Mouse (Mus musculus): ENCODE data around the gene Gng12. TPM values are rescaled to one million over a fixed set of nuclear protein-coding genes. Genes with fewer than 3 reads are reported as not detected.
"Not testable (repeated sequence)": the region's sequence is repeated elsewhere in the genome, so short reads cannot be mapped to it uniquely, and the experiment has no call there.

Gene Gng12
- total RNA-seq, 2 experiments from 2014 or later: 31.1 to 31.6 TPM

DNA sequence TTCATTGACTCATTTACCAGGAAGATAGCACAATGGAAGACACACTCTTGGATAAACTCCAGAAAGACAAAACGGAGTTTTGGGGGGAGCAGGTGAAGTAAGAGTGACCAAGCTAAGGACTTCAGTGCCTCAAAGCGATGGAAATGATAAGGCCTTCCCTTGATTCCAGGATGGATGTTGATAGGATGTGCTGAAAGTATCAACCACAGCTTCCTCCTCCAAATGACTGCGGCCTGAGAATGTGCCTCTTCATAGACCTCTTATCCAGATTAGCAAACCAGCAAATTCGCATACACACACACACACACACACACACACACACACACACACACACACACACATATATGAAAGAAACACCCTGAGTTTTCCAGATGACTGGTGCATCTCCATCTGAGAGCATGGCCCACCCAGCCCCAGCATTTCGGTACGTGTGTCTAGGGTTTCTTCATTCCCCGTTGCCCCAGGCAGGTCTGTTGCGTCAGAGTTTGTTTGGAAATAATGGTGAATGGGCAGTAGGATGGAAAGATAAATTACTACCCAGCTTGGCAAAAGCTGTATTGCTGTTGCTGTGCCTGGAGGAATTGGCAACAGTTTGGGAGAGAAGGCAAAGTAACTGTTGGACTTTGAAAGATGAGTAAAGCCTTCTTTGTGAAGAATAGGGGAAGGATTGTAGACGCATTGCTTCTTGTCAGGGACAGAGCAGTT is 131.4 kb downstream of the Gng12 start:
- DNase-seq (ENCODE audit: low spot score): no peak

DNA sequence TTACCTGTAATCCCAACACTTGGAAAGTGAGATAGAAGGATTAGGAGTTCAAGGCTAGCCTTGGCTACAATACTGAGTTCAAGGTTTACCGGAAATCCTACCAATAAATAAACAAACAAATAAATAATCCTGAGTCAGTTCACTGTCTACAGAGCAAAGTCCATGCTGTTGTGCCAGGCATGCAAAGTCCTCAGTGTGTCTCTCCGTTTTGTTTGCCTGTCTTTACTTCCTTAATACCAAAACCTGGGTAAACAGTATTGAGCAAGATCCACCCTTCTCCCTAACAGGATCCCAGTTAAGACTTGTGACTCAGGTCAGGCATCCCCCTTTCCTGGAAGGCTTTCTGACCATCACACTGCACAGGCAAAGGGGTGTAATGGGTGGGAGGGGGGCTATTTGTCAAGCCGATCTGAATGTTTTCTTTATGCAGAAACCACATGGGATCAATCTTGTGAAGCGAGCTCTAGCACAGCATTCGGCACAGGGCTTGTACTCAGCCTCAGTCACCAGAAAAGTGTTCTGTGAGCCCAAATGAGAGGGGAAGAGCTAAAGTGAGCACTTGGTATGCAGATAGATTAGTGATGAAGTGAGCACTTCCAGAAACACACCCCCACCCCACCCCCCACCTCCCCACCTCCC is 133.2 kb downstream of the Gng12 start:
- no peak for DNase-seq (ENCODE audit: low spot score)

DNA sequence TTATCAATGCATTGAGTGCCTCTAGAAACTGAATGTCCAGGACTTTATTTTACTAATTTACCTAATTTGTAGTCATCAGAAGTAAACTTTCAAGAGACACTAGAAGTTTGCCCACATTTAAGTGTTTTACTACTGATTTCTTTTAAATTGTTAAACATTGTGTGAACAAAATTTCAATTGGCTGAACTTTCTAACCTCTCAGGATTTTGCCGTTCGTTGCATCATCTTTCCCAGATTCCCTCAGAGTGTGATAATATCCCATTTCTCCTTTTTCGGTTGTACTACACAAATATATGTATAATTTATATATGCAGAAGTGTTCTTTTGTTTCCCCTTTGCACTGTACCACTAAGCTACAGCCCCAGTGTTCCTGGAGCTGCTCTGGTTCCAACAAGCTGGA is 133.8 kb downstream of the Gng12 start:
- no peak for DNase-seq (ENCODE audit: low spot score)

DNA sequence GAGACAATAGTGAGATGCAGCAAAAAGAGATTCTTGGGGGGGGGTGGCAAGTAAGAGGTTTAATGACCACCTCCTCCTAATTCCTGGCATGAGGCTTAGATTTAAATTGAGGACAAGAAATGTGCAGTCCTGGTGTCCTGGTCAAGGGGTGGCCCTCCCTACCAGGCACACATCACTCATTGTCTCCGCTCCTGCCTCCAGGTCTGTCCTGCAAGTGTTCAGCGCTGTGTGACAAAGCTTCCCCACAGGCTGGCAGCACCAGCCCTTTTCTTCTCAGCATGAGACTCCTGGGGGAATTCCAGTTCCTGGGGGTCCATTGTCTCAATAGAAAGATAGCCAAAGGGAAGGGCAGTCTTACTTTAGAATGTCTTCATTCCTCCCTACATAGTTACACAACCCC is 134.2 kb downstream of the Gng12 start:
- no peak for DNase-seq (ENCODE audit: low spot score)

DNA sequence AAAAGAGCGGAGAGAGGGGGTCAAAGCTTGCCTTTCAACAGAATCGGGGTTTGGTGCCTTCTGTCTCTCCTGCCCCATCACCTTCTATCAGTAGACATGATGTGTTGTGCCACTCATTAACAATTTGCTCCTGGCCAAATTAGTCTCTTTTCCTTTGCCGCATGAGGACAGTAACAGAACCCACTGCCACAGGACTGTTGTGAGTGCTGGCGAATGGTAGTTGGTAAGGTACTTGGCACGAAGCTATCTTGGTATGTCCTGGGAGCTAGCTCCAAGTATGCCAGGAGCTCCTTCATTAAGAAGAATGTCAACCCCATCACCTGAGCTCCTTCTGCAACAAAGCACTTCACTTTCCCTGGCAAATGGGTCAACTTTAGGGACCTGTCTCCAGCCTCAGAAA is 134.6 kb downstream of the Gng12 start:
- DNase-seq (ENCODE audit: low spot score): no peak

DNA sequence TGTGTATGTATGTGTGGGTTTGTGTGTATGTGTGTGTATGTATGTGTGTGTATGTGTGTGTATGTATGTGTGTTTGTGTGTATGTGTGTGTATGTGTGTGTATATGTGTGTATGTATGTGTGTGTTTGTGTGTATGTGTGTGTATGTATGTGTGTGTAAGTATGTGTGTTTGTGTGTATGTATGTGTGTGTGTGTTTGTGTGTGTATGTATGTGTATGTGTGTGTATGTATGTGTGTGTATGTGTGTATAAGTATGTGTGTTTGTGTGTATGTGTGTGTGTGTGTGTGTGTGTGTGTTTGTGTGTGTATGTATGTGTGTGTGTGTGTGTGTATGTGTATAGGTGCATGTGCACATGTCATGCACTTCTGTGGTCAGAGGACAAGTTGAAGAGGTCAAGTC is 136.4 kb downstream of the Gng12 start:
- DNase-seq (ENCODE audit: low spot score): not testable (repeated sequence)

DNA sequence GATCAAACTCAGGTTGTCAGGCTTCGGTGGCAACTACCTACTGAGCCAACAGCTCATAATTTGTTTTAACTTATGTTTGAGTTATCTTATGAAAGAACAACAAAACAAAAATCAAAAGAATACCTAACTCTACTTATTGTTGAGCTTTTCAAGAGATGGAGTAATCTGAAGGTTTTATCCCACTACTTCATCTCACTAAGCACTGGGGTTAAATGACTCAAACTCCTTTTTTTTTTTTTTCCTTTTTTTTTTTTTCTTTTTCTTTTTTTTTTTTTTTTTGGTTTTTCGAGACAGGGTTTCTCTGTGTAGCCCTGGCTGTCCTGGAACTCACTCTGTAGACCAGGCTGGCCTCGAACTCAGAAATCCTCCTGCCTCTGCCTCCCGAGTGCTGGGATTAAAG is 136.8 kb downstream of the Gng12 start:
- not testable (repeated sequence) for DNase-seq (ENCODE audit: low spot score)

DNA sequence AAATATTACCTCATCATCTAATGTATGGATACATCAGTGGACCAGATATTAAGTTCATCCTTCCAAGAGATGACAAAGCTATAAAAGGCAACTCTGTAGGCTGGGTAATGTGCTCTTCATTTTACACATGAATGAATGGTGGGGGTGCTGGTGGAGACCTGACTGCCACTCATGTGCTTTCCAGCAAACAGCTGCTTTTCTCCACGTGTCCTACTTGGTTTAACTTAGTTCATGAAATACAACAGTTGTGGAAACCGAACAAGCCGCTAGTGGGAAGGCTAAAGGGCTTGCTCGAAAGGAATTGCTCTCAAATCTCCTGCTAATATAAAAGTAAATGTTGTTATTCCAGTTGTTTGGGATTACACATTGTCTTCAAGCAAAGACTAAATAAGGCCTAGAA is 137.4 kb downstream of the Gng12 start:
- no peak for DNase-seq (ENCODE audit: low spot score)

DNA sequence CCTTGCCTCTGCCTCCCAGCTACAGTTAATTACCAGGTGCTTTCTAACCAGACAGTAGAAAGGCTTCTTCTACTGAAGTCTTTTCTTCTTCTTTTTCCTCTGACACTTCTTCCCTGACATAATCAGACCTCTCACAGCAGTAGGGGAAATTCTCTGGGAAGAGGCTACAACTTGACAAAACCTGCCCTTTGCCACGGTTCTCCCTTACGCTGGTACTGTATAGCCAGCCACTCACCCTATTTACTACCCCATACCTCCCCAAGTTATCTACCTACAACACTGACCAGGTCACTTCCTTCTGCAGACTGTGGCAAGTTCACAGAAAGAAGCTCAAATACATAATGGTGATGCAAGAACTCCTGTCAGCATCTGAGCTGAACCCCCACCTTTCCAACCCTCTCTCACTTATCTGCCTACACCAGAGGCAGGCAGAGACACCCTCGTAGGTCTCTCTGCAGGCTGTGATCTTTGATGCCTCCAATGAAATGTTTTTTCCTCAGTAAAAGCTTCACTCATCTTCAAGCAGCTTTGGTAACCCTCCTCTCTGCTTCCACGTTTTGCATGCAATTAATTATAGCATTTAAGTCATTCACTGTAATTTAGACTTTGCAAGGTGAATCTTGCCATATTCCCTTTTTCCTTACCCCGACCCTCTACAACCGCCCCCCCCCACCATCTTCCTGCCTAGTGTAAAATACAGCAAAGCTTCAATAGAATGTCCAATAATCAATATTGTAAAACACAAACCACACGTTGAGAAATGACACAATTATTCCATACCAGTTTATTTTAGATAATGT is 138.3 kb downstream of the Gng12 start:
- DNase-seq (ENCODE audit: low spot score): no peak

DNA sequence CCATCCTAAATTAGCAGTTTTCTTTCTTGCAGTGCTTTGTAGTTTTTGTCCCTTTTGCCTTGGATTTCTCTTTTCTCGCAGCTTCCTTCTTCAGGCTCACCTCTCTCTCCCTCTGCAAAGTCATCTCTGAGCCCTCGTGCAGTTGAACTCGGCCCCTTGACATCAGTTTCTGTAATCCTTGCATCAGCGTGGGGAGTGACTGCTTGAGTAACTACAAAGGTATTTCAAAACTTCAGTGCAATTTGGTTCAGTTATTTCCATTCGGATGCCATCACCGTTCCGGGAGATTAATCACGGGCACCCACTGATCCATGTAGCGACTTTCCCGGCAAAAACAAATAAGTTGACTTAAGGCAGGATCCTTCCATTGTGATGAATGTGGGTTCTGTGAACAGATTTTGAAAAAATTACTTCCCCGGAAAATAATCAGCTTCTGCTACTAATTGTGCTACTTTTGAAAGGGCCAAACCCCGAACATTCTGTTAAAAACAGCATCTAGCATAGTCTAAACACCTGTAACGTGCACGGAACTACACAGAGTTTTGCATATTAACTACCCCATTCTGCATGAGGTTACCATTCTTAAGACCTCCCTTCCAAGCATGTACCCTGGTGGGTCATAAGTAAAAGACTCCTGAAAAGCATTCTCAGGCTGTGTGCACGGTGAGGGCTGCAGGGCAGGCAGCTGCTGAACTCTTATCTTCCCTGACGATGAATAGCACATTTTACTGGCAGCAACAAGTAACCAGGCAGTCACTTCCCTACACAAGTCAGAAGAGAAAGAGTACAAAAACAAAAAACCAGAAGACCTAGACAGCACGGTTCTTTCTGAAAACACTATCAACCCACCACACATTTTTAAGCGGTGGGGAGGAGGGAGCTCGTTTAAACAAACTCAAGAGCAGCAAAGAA is 139.4 kb downstream of the Gng12 start:
- DNase-seq (ENCODE audit: low spot score): no peak

DNA sequence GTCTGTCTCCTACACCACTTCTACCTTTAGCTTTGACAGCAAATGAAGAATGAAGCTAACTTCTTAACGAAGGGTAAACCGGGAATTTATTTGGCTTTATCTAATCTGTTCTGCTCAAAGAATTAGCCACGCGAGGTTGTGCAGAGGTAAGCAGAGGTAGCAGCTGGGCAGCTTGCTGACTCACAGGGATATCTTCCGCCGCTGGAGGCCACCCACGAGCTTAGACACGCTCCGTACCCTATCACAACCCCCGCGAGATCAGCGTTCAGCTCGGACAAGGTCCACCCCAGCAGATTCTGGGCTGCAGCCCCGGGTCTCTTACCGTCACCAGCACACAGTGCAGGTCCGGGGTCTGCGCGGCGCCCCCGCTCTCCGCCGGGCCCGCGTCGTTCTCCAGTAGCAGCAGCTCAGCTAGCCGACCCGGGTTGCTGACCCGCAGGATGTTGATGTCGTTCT is 140.2 kb downstream of the Gng12 start:
- peak; percentile 87 for DNase-seq (ENCODE audit: low spot score)

DNA sequence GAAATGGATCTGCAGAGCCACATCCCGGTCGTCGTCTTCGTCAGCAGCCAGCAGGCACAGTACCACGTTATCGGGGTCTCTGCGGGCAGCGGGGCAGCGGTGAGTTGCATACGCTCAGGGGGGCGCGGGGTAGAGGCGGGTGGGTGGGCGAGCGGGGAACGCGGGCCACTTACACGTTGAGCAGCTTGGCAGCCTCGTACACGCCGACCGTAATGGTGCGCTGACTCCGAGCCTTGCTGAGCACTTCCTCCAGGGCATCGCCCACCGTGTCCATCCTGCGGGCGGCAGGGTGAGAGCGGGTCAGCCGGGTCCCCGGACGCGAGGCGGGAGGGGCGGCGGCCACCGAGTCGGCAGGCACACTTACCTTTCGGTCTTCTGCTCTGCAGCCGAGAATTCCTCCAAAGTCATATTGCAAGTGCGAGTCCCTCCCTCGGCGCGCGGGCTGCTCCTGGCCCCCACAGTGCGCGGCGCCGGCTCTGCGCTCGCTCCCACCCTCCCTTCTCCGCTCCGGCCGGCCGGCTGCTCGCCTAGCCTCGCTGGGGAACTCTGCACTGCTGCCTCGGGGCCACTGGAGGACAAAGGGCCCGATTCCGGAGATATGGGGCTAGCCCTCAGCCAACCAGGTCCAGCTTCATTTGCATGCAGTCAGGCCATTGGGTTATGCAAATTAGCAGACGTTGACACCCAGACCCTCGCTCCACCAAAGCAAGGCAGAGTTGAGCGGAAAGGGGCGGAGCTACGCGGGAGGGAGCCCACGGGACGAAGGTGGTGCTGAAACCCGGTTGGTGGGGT is 140.8 kb downstream of the Gng12 start, which contains the start of gene Gadd45a:
Gene Gadd45a (minus strand): TSS at position 621 of the 792 bp plus-strand sequence.
- DNase-seq (ENCODE audit: low spot score): peak; percentile 97

DNA sequence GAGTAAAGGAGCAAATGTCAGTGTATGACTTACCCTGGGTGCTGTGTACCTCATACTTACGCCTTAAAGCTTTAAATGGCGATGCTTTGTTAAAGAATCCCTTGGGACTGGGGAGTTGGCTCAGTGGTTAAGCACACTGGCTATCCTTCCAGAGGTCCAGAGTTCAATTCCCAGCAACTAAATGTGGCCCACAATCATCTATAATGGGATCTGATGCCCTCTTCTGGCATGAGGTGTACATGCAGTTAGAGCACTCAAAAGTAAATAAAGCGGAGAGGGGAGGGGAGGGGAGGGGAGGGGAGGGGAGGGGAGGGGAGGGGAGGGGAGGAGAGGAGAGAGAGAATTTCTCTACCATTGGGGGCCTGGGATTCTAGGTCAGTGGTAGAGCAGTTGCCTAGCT is 142.8 kb downstream of the Gng12 start:
- no peak for DNase-seq (ENCODE audit: low spot score)

DNA sequence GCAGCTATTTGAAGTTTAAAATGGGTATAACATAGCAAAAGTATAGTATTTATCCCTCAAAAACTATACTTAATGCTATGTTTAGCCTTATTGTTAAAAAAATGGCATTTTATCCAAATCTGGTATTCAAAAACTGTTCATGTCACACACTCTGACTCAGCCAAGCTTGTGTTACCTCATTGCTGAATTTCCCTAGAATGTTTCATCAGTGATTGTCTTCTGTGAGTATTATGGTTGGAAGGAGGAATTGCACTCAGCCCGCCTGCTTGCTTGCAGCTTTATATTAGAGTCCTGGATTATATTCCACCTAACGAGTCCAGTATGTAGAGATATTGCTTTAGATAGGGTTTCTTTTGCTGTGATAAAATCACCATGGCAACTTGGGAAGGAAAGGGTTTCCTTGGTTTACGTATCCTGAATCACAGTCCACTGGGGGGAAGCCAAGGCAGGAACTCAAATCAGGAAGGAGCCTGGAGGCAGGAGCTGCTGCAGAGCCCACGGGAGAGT is 144.8 kb downstream of the Gng12 start:
- DNase-seq (ENCODE audit: low spot score): no peak

DNA sequence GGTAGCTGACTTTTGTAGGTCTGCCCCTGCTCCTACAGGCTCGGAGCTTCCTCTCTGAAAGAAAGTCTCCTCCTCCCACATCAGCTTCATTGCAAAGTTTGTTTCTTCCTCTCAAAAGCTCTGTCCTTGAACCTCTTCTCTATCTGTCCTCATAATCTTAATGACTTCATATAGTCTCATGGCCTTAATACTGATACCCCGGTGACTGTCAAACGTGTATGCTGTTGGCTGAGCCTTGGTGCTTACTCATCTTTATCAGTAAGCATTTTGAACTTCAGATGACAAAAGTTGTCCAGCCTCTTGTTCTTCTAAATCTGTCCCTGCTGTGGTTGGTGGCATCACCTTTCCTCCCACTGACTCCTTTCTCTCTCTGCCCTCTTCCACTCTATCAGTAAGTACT is 149.2 kb downstream of the Gng12 start:
- DNase-seq (ENCODE audit: low spot score): no peak

DNA sequence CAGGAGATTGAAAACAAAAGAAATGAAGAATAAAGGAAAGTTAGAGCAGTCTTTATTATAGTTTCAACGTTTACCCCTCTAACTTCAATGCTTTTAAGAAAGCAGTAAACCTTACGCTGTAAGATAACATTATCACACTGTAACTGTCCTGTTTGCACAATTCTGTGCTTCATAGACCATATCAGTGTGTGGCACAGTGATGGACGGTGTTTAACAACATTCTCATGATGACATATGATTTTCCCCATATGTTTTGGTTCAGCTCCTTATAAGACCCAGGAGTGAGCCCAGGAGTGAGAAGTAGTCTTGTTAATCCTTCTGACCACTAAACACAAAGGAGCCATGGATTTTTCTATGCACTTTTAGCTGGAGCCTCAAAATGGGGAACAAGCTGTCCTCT is 150.7 kb downstream of the Gng12 start:
- DNase-seq (ENCODE audit: low spot score): no peak

DNA sequence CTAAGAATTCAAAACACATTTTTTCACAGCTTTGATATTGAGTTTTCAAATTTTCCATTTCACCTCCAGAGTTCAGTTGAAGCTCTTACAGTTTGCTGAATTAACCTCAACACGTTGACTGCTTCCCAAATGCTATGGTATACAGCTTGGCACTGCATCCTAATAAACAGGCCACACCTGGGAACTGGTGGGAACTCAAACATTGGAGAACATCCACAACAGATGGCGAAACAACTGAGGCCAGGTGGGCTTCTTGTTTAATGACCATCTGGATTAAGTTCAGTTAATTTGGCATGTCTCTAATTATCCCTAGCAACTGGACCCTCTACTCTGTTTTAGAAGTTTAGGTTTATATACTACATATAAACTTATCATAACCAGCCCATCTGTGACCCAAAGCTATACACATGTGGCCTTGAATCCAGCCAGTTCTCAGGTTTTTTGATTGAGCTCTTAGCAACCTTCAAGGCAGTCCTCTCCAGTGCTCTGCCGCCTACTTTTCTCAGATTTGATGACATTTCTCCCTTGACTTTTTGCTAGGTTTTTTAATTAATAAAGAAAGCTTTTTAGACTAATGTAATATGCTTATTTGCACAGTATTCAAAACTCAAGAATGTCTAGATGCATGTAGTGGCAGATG is 152.0 kb downstream of the Gng12 start:
- no peak for DNase-seq (ENCODE audit: low spot score)

DNA sequence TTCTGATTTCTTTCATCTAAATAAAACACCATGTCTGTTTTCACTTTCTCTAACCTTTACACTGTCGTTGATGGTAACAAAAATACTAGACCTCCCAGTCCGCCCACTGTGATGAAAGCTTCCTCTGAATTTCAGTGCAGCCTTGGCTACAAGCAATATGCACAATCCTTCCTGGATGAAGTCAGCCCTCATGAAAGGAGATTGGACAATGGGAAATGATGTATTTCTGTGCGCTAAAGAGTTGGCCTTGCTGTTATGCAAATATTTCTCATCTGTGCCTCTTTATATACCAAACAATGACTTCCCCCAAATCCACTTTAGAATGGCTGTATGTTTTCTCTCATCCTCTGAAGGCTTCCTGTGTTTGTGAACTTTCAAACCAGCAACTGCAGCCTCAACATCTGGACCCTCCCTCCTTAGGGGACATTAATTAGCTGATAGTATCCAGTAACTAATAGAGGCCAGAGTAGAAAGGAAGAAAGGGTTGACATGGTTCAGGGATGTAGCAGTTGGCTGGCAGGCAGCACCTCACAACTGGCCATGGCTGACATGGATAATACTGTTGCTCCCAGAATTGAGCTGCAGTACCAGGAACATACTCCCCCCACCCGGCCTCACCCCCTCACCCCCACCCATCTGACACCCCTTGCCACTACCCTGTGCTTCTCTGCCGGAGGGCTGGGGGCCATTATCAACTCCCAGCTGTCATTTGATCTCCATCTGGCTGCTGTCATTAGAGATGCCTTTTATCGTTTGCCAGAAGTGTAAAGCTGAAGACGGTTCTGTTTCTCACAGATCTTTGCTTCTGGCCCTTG is 152.9 kb downstream of the Gng12 start:
- DNase-seq (ENCODE audit: low spot score): no peak

DNA sequence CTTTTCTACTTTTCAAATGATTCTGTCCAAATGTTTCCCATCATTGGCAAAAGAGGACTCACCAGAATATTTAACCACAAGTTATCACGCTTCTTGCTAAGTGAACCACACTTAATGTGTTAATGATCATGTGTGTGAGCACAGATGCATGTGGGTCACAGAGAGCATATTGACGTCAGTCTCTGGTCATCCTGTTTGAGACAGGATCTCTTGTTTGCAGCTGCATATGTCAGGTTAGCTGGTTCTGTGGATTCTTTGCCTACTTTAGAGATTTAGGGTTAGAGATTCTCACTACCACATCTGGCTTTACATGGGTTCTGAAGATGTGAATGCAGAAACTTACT is 153.5 kb downstream of the Gng12 start:
- DNase-seq (ENCODE audit: low spot score): no peak
